Mouse (Mus musculus) heart, postnatal 36 days (tissue): ENCODE data around the gene Ddx51. TPM values are rescaled to one million over a fixed set of nuclear protein-coding genes. Genes with fewer than 3 reads are reported as not detected.

Source experiments
- DNase-seq, 2 experiments: peaks; one replicate each; pipeline ENCODE4 v3.0.0; 2021 to 2022
- intact Hi-C: fragments of 180-260 bp; cut with DNase I; formaldehyde crosslinking; loops from one replicate; pipeline ENCODE4 v1.15.1; 2025
- microRNA-seq, 2 experiments: library from miRNA; unstranded; fragments of <30 nt; microRNA quantifications; one replicate each; pipeline ENCODE4 v1.2.0; 2021; ENCODE audit warnings: borderline number of aligned reads in 2 of 2
- total RNA-seq, 2 experiments: library from RNA; stranded (reverse); gene quantifications; 2 replicates each; pipeline ENCODE4 v1.2.3; 2021

Ddx51 gene
- total RNA-seq, 2 experiments from 2014 or later = 8.2 to 12.0 TPM

DNA sequence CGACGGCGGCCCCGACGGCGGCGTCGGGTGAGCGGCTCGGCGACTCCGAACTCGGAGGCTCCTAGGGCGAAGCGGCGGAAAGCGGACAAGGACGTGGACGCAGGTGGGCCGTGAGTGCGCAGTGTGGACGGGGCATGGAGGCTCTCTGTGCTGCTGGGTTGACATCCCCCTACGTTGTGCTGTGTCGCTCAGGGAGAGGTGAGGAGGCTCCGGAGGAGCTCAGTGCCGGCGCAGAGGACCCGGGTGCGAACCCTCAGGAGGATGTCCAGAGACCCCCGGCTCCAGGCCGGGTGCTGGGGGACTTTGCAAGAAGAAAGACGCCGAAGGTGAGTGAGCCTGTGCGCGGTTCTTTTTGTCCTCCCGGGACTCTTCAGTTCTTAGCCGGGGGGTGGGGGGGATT, 435 bp downstream of the Ddx51 start:
- intact Hi-C loops = loop anchor here (5.0 kb wide), 1 partner anchor 119 kb away; the partner anchor contains the start of gene Ep400

DNA sequence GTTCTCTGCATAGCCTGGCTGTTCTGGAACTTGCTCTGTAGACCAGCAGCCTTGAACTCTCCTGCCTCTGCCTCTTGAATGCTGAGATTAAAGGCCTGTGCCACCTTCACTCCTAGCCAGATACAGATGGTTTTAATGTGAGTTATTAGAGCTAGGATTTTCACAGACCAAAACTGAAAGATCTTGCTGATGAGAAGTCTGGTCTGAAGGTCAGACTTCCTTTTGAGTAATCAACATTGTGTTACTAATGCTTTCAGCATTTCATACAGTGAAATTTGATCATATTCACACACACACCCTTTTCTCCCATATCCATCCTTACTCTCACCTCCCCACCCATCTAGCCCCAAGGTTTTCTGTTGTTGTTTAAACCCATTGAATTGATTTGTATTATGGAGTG, 6.4 kb downstream of the Ddx51 start:
- intact Hi-C loops = no loop called here
- no peak for DNase-seq

More for the DNA sequence above, 435 bp downstream of the Ddx51 start:
- DNase-seq = no peak

DNA sequence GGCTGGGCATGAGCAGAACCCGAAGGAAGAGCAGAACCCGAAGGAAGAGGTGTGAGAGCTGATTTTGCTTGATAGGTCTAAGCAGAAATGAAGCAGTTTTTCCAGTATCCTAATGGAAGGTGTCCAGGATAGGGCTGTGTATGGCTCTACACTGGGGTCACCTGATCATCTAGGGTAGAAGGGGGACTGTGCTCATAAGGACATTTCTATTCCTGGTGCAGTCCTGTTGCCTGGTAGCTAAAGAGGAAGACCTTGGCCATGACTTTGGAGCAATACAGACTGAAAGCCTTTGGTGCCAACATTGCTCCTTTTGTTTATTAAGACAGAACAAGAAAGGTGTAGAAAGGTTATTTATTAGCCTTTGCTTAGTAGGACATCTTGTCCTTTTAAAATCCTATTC, 10.8 kb downstream of the Ddx51 start:
- intact Hi-C loops = no loop called here
- DNase-seq = peak in 1 of 2 experiments; percentile 15

DNA sequence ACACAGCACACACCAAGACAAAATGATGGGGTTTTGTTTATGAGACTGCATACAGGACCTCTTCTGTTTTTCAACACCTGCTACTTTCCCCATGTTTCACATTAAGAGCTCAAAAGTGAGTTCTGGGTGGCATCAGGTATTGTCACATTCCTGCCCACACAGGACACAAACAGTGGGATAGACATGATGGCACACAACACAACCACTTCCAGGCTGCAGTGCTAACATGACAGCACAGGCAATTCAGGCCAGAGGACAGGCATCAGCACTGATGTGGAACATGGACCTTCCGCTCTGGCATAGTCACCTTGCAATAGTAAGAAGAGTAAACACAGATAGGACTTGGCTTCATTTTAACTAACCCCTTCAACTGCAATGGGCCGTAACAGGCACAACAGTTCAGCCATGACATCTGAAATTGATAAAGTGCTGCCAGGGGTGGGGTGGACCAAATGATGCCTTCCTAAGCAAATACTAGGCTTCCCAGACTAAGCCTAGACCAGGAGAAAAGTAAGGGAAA, 11.6 kb downstream of the Ddx51 start:
- intact Hi-C loops = no loop called here

DNA sequence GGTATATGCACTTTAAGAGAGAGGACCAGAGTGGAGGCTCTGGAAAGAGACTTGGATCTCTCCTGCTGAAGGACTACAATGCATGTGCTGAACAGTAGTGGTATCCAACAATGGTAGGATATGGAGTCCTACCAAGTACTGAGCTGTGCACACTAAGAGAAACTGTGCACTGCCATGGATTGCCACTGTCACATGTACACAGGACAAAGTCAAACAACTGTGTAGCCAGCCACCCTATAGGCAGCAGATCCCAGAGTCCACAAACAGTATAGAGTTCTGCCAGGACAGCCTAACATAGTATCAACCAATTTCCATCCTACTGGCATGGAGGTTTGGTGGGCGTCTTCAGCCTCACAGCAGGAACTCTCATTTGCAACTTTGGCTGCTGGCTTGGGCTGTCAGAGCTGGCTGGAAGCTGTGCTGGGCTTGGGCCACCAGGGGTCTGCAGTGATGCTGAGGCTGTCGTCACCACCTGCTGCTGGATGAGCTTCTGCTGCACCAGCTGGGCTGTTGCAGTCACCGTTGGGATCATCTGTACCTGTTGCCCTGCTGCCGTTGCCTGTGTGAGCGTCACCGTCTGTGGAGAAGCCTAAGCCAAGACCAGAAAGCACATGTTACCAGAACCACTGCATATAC, 12.4 kb downstream of the Ddx51 start:
- intact Hi-C loops = no loop called here
- DNase-seq = no peak

More for the DNA sequence above, 11.6 kb downstream of the Ddx51 start:
- no peak for DNase-seq

DNA sequence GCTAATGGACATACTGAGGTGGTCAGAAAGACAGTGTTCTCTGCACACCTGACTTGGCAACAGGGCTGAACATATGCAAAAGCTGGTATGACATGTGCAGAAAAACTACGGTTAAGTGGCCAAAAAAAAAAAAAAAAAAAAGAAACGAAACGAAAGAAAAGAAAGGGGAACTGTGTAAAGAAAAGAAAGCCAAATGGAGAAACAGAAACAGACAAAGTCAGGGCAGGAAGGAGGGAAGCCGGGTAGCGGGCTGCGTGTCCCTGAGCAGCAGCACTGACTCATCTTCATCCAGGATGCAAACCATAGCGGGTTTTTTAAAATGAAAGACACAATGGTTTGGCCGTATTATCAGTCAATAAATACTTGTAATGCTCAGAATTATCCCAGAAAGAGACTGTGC, 28.8 kb downstream of the Ddx51 start:
- intact Hi-C loops = no loop called here
- no peak for DNase-seq

DNA sequence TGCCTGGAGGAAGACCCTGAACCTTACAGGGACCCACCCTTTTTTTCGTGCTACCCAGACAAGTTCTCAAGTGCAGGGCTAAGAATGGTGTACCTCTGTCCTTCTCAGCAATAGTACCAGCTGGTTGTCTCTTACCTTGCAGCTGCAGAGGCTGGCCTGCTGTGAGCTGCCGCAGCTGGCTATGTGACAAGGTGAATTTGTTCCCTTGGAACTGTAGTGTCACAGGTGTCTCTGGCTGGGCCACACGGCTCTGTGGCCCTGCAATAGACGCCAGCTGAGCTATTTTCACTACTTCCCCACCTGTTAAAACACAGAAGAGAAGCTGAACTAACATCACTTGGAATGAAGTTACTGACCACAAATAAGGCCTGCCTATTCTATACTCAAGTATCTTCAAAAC, 45.4 kb downstream of the Ddx51 start:
- DNase-seq = no peak
- intact Hi-C loops = no loop called here

DNA sequence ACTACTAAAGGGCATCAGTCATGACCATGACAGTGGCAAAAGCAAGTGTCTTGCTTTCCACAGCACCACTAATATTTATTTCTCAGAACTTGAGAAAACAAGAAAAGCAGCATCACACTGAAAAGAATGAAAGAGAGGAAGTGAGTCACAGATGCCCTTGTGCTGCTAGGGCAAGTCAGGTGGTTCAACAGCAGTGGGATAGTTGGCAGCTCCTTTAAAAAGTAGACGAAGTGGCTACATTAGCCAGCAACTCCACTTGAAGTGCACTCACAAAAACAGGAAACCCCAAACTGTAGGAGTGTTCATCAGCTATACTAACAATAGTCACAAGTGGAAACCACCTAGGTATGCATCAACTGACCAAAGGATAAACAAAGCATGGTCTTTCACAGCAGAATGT, 50.8 kb downstream of the Ddx51 start:
- DNase-seq = no peak

DNA sequence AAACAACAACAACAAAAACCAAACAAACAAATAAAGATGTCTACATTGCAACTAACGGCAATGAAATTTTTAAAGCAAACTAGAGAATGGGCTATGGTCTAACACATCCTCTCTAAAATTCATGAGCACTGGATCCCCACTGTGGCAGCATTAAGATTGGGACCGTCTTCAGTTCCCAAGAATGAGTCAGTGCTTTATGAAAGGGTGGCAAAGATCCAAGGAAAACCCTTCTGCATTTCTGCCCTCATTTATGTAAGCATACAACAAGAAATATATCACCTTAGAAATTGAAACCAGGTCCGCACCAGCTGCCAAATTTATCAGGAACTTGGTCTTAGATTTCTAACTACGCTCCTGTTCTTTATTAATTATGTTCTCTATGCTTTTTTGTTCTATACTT, 56.0 kb downstream of the Ddx51 start:
- intact Hi-C loops = no loop called here
- DNase-seq = no peak

More for the DNA sequence above, 50.8 kb downstream of the Ddx51 start:
- intact Hi-C loops = no loop called here

Small RNAs within 50 kb of the gene (microRNA-seq; reads per million reads assigned to microRNA genes)
- gene Mir7026 = 0 reads per million in 2 experiments

Other genes with a start within 250 kb of the Ddx51 start
- gene Fbrsl1, start 204.9 kb upstream of the Ddx51 start, total RNA-seq = 10 to 100 TPM; 38.5 to 50.5 TPM
- not detected for gene Galnt9, start 109.1 kb upstream of the Ddx51 start, total RNA-seq
- gene Noc4l, start within 50 bp of the Ddx51 start, total RNA-seq = 10 to 100 TPM; 12.8 to 13.5 TPM
- 10 to 100 TPM; 30.0 to 38.4 TPM for gene Ep400, start 117.3 kb downstream of the Ddx51 start, total RNA-seq
- gene Pus1, start 127.2 kb downstream of the Ddx51 start, total RNA-seq = 10 to 100 TPM; 18.8 to 21.9 TPM
- gene Ulk1, start 156.6 kb downstream of the Ddx51 start, total RNA-seq = 10 to 100 TPM; 85.6 to 94.0 TPM
- 10 to 100 TPM; 18.2 to 20.7 TPM for gene Hscb, start 186.3 kb downstream of the Ddx51 start, total RNA-seq
- 1 to 10 TPM; 3.3 to 3.4 TPM for gene Chek2, start 186.5 kb downstream of the Ddx51 start, total RNA-seq
- gene Ttc28, start 226.4 kb downstream of the Ddx51 start, total RNA-seq = 10 to 100 TPM; 13.5 to 15.3 TPM